Mouse (Mus musculus) cerebellum, postnatal 25 days (tissue): ENCODE results near the gene Prkar1b.

Source experiments
- DNase-seq, 2 experiments: peaks; one replicate each; pipeline ENCODE4 v3.0.0; 2021; ENCODE audit warnings: mixed read lengths in 2 of 2

Gene Prkar1b

GRCm38 (mm10) chr5:139098991-139099972 lies 50.5 kb downstream of the Prkar1b start:
- peak; percentile 74 to 81 for DNase-seq

- DNase-seq: no peak
Measured at GRCm38 (mm10) chr5:139095297-139096110, 54.3 kb downstream of the Prkar1b start.

GRCm38 (mm10) chr5:139093534-139093933 lies 56.3 kb downstream of the Prkar1b start:
- DNase-seq: no peak

- peak; percentile 49 to 62 for DNase-seq
Measured at GRCm38 (mm10) chr5:139091713-139092112, 58.1 kb downstream of the Prkar1b start.

- no peak for DNase-seq
Measured at GRCm38 (mm10) chr5:139090162-139090561, 59.6 kb downstream of the Prkar1b start.

DNA sequence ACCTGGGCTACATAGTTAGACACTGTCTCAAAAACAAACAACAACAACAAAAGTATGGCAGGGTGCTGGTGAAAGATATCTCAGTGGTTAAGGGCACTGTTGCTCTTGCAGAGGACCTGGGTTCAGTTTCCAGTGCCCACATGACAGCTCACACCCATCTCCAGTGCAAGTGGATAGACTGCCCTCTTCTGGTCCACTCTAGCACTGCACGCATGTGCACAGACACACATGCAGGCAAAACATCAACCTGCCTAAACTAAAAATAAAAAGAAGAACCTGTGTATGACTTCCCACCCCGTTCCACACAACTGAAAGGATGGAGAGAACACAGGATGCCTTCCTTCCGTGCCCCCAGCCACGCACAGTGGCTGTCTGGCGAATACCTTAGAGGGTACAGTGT lies 61.6 kb downstream of the Prkar1b start:
- DNase-seq: peak in 1 of 2 experiments; percentile 33

DNA sequence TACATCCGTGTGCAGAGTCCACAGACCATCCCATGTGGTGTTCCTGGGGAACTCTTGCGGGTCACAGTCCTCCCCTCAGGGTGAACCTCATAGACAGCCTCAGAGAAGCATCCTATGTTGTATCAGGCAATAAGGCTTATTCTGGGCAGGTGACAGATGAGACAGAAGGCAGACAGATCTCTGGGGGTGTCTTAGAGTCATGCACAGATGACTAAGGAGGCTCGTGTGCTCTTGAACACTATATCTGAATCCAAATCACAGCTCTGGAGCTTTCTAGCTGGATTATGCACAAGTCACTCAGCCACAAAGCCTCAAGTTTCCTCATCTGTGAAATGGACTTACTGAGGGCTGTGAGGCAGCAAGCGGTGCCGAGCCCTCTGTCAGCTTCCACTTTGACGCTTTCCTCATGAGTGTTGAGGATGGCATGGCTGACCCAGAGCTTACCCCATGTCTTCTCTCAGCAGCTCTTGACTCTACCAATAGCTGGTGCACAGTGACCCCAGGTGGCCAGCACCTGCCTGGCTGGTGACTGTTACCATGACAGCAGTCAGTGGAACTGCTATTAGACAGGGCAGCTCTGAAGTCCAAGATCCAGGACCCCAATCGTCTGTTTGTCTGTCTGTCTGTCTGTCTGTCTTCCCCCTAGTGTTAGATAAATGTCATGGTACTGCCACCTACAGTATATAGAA lies 64.8 kb downstream of the Prkar1b start:
- peak in 1 of 2 experiments; percentile 67 for DNase-seq

DNA sequence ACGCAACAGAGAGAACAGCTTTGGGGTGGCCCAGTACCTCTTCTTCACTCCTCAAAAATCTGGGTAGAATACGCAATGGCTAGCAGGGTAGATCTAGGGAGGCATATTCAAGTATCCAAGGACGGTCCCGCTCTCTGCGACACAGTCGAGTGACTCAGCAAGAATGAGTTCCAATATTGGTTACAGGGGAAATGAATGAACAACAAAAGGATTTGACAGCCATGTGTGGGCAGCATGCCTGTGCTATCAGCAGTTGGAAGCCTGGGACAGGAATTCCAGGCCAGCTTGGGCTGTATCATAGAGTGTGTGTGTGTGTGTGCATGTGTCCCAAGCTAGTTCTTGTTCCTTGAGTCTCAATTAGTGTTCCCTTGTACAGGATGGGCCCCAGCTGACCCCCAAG lies 65.5 kb downstream of the Prkar1b start:
- DNase-seq: peak; percentile 55 to 72

GRCm38 (mm10) chr5:139083841-139084240 lies 66.0 kb downstream of the Prkar1b start:
- peak; percentile 39 to 47 for DNase-seq

DNA sequence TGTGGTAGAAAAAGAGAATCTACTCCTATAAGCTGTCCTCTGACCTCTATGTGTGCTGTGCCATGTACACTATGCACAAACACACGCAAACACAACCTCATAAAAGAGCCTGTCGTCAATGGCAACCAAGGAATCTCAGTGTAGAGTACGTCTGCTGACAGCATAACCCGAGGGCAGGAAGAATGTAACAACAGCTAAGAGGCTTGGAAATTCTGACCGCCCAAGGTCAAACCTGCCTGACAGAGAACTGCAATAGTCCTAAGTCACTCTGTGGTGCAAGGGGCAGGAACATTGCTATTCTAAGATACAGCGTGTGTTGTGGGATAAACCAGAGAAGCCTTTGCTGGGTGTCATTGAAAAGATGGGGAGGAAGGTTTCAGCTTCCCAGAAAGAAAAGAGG lies 68.4 kb downstream of the Prkar1b start:
- no peak for DNase-seq

- no peak for DNase-seq
Measured at GRCm38 (mm10) chr5:139078156-139078462, 71.7 kb downstream of the Prkar1b start.

DNA sequence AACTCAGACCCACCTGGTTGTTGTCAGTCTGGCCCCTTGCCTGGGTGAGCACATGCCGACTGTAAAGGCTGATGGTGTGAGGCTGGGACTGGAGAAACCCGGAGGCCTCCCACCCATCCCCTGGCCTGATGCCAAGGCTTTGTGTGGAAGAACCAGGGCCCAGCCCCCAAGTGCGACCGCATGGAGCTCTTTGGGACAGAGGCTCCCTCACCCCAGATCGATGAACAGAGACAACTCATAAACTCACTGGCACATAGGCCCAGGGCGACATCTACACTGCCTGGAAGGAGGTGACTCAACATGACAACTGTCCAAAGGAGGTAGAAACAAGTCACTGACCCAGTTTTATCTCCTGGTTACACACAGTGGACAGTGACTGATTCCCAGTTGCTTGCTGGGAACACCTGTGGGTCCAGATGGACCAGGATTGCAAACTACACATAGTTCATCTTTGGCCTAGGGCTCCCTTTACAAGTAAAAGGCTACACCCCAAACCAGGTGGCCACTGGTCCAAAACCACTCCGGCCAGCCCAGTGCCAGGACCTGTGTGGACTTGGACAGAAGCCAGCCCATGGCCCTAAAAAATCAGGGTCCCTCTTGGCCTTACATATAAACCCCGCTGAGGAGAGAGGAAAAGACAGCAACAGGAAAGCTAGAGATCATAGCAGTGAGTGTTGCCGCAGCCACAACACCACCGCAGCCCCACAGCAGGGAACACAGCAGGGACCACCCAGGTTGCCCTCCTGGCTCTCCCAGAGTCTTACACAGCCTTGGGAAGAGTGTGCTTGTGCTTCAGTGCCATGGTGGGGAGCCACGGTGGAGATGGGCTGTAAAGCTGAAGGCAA lies 72.3 kb downstream of the Prkar1b start:
- DNase-seq: peak; percentile 59 to 74

DNA sequence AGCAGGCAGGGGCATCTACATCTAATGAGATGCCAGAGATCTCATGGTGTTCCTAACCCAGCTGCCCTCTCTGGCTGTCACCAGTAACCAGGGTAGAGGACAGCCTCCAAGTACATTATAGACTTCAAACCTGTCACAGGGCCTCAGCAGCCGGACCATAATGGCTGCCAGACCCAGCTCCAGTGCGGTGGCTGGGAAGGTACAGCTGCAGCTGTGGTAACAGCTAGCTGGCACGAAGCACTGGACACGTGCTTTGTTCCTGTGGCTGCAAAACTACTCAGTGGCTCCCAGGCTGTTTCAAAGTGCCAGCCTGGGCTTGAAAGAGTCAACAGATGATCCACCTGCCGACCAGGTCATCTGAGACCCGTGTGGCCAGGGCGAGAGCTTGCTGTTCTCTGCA lies 73.4 kb downstream of the Prkar1b start:
- peak in 1 of 2 experiments; percentile 38 for DNase-seq

DNA sequence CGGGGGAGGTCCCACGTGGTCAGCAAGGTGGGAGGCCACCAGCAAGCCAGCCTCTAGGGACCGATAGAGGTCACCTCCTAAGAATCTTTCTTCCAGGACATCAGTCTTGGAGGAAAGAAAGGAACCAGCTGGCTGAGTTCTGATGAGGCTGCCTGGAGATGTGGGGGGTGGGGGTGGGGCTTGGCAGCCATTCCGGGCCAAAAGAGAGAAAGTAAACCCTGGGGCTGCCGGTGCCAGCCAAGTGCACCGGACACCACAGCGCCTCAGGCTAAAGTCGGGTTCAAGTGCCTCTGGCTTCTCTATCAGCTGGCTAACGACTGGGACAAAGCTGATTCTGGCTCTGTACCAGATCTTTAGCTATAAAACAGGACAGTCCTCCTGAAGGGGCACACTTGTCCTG lies 74.0 kb downstream of the Prkar1b start:
- no peak for DNase-seq

- peak; percentile 74 to 82 for DNase-seq
Measured at GRCm38 (mm10) chr5:139075125-139075524, 74.7 kb downstream of the Prkar1b start.

DNA sequence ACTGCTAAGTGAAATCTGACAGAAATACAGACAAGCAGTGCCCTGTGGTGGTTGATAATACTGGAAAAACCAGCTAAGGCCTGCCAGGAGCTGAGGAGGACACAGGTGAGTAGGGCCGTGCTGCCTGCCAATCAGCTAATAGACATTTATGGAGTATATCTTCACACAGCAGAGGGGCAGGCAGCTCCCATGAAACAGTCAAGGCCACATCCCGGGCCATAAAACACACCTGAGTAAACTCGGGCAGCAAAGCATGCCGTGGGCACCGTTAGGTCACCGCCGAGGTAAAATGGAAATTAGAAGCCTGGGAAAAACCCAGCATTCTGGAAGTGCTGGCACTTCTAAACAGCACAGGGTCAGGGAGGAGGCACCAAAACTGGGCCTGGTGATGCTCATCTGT lies 75.8 kb downstream of the Prkar1b start:
- DNase-seq: no peak

- DNase-seq: peak; percentile 66 to 75
Measured at GRCm38 (mm10) chr5:139072866-139073265, 76.9 kb downstream of the Prkar1b start.

DNA sequence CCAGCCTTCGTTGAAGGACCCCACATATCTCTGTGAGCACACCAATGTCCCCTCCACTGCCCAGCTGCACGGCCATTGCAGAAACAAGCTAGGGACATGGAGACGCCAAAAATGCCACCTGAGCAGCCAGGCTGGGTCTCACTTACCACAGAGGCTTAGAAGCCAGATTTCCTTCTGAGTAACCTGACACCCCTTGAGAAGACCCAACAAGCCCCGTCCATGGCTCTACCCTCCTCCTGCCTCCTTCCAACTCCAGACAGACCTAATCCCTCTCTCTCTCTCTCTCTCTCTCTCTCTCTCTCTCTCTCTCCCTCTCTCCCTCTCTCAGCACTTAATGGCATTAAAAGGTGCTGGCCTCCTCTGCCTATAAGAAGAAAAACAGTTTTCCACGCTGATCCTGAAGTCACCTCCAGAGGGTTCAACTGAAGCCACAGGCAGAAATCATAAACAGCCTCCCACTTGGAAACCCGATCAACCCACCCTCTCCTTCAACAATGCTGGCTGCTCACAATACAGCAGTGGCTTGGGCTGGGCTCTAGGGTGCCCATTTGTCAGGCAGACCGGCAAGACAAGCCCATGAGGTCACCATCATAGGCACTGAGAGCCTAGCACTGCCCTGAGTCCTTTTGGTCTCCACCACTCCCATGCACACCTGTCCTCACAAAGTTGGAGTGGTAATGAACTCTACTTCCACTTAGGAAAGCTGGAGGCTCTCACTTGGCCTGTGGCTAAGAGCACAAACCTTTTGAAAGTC lies 82.8 kb downstream of the Prkar1b start:
- DNase-seq: no peak

DNA sequence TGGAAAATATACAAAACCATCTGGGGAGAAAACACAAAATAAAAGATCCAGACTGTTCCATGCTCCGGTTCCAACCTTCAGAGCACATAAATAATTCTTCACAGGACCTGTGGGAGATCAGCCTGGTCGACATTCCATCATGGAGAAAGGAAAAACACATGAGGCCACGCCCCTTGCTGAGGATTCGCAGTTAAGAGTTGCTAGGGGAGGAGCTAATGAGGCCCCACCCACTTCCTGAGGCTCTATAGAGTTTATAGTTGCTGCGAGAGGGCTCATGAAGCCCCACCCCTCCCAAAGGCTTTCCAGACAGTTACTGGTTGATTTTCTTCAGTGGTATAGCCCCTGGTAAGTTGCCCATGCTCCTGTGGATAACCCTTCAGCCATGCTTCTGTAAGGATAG lies 85.2 kb downstream of the Prkar1b start:
- no peak for DNase-seq

- peak; percentile 73 to 80 for DNase-seq
Measured at GRCm38 (mm10) chr5:139061680-139062079, 88.1 kb downstream of the Prkar1b start.

DNA sequence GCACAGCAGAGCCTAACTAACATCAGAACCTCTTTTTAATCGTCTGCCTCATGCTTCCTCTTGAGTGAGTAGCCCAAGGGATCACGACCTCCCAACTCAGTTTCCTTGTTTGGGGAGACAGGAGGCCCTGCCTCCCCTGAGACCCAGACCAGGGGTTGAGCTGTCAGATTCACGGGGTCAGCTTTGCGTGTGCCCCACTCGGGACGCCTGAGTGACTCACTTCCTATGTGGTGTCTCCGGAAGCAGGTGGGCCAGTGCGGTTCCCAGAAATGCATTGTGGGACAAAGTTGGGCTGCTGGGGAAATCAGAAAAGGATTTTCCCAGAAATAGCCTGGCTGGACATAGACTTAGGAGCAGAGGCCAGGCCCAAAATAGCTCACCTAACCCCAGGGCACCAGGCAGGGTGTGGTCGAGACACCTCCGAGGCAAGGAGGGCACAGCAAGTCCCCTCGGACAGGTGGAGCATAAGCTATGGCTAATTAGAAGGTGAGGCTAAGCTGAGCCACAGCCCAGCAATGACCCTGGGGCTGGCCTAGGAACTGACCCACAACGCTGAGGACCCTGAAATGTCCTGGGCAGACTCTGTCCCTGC lies 89.2 kb downstream of the Prkar1b start:
- no peak for DNase-seq
